Mouse (Mus musculus) thymus, adult 2 months (tissue): ENCODE data around the gene Pdxk. TPM values are rescaled to one million over a fixed set of nuclear protein-coding genes. Genes with fewer than 3 reads are reported as not detected.

ENCODE experiments used
- DNase-seq: peaks from one replicate; pipeline ENCODE4 v3.0.0; 2021
- H3K27ac ChIP-seq: fragments of 200-500 bp; 2 replicates; pipeline ENCODE4 v1.5.1; 2012; ENCODE audit warnings: low read length, control low read depth; ENCODE audit not compliant: control insufficient read depth, insufficient read depth
- H3K27me3 ChIP-seq: fragments of 200-500 bp; 2 replicates; pipeline ENCODE4 v1.6.1; 2012; ENCODE audit warnings: mild to moderate bottlenecking, low read length, moderate library complexity, mixed read lengths; ENCODE audit not compliant: control insufficient read depth, insufficient read depth
- H3K36me3 ChIP-seq: fragments of 200-500 bp; 2 replicates; pipeline ENCODE4 v1.6.1; 2012; ENCODE audit warnings: mild to moderate bottlenecking, low read length, moderate library complexity; ENCODE audit not compliant: control insufficient read depth, insufficient read depth
- H3K4me1 ChIP-seq: fragments of 200-500 bp; replicated peaks from 2 replicates; pipeline ENCODE4 v1.6.1; 2012; ENCODE audit warnings: low read length; ENCODE audit not compliant: control insufficient read depth, insufficient read depth
- H3K4me3 ChIP-seq: fragments of 200-500 bp; 2 replicates; pipeline ENCODE4 v1.5.1; 2012; ENCODE audit warnings: mild to moderate bottlenecking, low read length, control low read depth, moderate library complexity; ENCODE audit not compliant: control insufficient read depth, insufficient read depth
- CTCF ChIP-seq: fragments of 200-500 bp; IDR thresholded peaks from 2 replicates; pipeline ENCODE4 v1.5.1; 2012; ENCODE audit warnings: mild to moderate bottlenecking, control low read depth, low read length, moderate library complexity, borderline replicate concordance; ENCODE audit not compliant: control insufficient read depth, poor library complexity, insufficient read depth; ENCODE audit errors: extremely low read depth
- POLR2A ChIP-seq: fragments of 200-500 bp; IDR thresholded peaks from 2 replicates; pipeline ENCODE4 v1.6.1; 2012; ENCODE audit warnings: mild to moderate bottlenecking, low read length, control low read depth, moderate library complexity; ENCODE audit not compliant: control insufficient read depth, poor library complexity, insufficient read depth; ENCODE audit errors: extremely low read depth
- WGBS: fragments of 180-500 bp; shearing (Covaris S2); methylation state at CpG from one replicate; pipeline ENCODE4 v1.1.7; 2018; 5-methylcytosine and 5-hydroxymethylcytosine counted together
- polyA plus RNA-seq: library from polyadenylated mRNA; depleted of rRNA; stranded (reverse); fragments of >200 nt; gene quantifications from 2 replicates; pipeline ENCODE4 v1.2.3, GENCODE M21; 2012

Gene Pdxk
- polyA plus RNA-seq, 1 experiment: 26.1 TPM

DNA sequence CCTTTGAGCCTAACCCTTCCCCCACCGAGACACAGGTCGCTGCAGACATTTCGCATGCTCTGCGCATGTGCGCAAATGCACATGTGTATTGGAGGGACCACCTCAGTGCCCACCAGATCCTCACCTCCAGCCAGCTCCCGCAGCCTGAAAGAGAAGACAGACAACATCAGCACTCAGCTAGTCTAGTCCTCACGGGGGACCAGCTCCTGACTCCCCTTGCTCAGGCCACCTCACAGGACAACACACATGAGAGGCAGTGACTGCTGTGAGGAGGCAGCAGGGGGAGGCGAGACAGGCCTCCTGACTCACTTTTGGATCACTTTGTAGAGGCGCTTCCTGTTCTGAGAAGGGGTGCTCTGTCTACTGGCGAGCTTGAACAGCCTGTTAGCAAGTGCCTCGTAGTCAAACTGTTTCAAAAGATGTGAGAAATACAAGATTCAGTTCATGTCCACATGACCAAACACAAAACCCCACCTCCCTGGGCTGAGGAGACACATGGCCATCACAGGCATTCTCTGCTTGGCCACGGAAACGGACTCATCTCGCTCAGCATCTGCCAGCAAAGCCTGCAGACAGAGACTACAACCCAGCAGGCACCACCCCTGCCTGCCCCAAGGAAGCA is 62.4 kb downstream of the Pdxk start:
- no peak for DNase-seq
- peaks cover 55% of the 10 kb centered on the region for H3K4me1 ChIP-seq
- no peak for TF ChIP-seq CTCF

DNA sequence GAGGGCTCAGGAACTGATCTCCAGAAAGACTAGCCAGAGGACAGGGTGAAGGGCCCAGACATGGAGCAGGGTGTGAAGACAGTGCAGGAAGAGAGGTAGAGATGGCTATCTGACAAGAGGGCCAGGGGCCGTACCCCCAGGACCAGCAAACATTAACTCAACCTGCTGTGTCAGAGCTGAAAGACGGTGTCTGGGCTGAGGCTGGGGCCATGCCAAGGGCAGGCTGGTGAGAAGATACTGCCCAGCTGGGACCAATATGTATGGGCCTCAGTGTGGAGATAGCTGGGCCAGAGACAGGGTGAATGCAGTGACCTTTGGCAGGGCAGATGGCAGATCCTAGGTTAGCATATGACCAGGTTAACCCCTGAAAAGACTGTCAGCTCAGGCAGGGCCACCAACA is 63.6 kb downstream of the Pdxk start:
- TF ChIP-seq POLR2A: no peak
- Histone ChIP-seq H3K36me3 (peaks cover 53% of the 10 kb centered on the region), H3K4me1 (peaks cover 44% of the 10 kb centered on the region), H3K27ac (no peak overlapping the region), H3K4me3 (no peak overlapping the region), H3K27me3 (no peaks in the 10 kb centered on the region)
- 93% methylated on average over 2 of the region's 2 CpGs for WGBS
- no peak for DNase-seq

More for the DNA sequence above, 62.4 kb downstream of the Pdxk start:
- H3K4me3 ChIP-seq: no peak overlapping the region
- H3K36me3 ChIP-seq: peaks cover 59% of the 10 kb centered on the region
- WGBS: 89% methylated on average over 14 of the region's 14 CpGs
- H3K27me3 ChIP-seq: no peaks in the 10 kb centered on the region
- H3K27ac ChIP-seq: peak overlapping the region; percentile 44

DNA sequence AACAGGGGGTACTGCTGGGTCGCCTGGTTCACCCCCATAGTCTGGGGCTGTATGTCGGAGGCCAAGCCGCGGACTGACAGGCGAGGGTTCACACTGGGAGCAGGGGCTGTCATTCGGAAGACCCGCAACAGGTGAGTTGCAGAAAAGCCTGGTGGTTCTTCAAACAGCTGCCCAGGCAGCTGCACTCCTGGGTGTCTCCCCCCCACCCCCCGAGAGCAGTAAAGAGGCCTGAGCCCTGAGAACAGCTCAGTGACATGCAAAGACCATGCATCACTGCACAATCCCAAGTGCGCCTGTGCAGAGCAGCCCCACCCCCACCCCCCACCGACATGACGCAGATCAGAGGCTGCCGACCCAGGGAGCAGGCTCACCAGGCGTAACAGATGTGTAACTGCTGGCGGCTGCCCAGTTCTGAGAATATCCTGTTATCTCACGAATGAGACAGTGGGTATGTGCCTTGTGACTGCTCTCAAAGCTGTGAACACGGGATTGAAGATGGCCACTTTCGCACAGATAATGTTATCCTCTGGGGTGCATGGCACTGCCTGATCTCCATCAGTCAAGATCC is 65.6 kb downstream of the Pdxk start:
- no peaks in the 10 kb centered on the region for H3K27me3 ChIP-seq
- TF ChIP-seq POLR2A (no peak), CTCF (no peak)
- DNase-seq: peak; percentile 37
- WGBS: 43% methylated on average over 17 of the region's 17 CpGs
- H3K4me3 ChIP-seq: no peak overlapping the region
- H3K36me3 ChIP-seq: peaks cover 39% of the 10 kb centered on the region
- peak overlapping the region; percentile 71 for H3K27ac ChIP-seq
- H3K4me1 ChIP-seq: peaks cover 39% of the 10 kb centered on the region

DNA sequence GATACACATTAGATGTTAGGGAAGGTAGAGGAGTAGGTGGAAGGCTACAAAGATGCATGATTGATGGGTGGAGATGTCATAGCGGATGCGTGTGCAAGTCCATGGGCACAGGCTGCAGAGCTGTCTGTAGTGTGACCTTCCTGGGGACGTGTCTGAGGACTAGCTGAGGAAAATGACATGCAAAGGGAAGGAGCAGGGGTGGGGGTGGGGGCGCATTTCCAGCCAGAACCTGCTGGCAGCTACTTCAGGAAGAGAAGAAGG is 68.2 kb downstream of the Pdxk start:
- WGBS: 67% methylated on average over 4 of the region's 4 CpGs
- H3K27ac ChIP-seq: no peak overlapping the region
- H3K36me3 ChIP-seq: peaks cover 13% of the 10 kb centered on the region
- no peak for DNase-seq
- H3K4me3 ChIP-seq: no peak overlapping the region
- TF ChIP-seq CTCF: no peak
- no peak for TF ChIP-seq POLR2A
- H3K4me1 ChIP-seq: peaks cover 31% of the 10 kb centered on the region
- no peaks in the 10 kb centered on the region for H3K27me3 ChIP-seq

DNA sequence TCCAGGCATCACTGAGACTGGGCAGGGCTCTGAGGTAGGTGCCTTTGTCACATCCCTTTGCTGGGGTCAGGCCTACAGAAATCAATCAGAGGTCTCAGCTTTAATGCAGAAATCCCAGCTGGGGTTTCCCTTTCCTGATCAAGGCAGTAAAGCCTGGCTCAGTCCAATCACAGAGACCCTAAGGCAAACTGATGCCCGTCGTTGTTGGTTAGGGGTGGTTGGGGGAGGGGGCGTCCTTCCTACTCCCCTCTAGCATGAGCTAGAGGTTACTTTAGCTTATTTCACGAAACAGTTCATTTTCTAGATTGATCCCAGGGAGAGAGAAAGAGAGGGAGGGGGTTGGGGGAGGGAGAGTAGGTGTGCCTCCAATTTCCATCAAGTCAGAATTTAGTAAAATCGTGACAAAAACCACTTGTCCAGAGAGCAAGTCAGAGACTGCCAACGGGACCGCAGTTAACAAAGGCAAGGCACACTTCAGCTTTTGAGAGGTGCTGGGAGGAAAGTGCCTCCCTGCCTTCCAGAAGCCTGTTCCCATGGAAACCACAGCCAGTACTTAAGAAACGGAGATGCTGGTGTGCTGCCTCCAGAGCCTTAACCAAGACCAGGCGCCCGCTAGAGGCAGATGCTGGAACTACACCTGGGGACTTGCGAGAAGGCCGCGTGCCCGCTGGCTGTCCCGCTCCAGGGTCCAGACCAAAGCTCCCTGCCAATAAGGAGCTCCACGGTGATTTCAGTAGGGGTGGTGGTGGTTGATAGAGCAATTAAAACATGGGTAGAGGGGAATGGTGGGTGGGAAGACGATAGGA is 68.8 kb downstream of the Pdxk start:
- peak; percentile 92 for TF ChIP-seq CTCF
- TF ChIP-seq POLR2A: no peak
- Histone ChIP-seq H3K4me1 (peaks cover 30% of the 10 kb centered on the region), H3K4me3 (no peak overlapping the region), H3K27me3 (no peaks in the 10 kb centered on the region), H3K36me3 (peaks cover 8% of the 10 kb centered on the region), H3K27ac (no peak overlapping the region)
- 19% methylated on average over 17 of the region's 17 CpGs for WGBS
- DNase-seq: peak; percentile 93

DNA sequence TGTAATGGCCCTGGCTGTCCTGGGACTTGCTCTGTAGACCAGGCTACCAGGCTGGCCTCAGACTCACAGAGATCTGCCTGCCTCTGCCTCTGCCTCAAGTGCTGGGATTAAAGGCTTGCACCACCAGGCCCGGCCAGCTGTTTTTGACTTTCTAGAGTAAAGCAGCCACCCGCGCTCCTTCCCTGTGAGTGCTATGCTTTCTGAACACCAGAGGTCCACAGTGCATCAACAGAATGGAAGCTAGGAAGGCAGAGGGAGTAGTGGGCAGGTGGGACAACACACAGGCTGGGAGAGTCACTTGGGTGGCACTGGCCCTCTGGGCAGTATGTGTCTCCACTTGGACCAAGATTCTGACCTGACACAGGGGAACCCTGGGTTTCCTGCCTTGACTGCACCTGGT is 69.4 kb downstream of the Pdxk start:
- no peak for DNase-seq
- no peak overlapping the region for H3K27ac ChIP-seq
- H3K27me3 ChIP-seq: no peaks in the 10 kb centered on the region
- 95% methylated on average over 3 of the region's 3 CpGs for WGBS
- H3K4me3 ChIP-seq: no peak overlapping the region
- TF ChIP-seq CTCF: no peak
- no peak for TF ChIP-seq POLR2A
- H3K36me3 ChIP-seq: peaks cover 1% of the 10 kb centered on the region; the same call in 1 of the 2 replicates
- H3K4me1 ChIP-seq: peaks cover 23% of the 10 kb centered on the region
